Mouse (Mus musculus): ENCODE measurements around the gene Fam217b.

Fam217b gene

DNA sequence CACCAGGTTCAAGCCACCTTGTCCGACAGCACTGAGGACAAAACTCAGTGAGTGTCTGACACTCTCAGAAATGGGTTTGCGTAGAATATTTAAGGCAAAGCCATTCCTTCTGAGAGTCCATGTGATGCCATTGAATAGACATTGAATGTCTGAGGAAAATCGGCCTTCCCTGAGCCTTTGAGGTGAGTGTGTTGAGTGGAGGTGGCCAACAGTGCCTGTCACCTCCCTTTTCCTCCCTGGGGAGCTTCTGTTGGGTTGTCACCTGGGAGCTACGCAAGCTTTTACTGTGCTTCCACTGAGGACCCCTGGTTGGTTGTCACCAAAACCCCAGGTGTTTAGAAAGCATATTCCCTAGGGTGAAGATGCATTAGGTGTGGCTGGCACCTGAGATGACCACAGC is 14.4 kb downstream of the Fam217b start:
- CTCF ChIA-PET = no interaction called here
- POLR2A ChIA-PET = no interaction called here

DNA sequence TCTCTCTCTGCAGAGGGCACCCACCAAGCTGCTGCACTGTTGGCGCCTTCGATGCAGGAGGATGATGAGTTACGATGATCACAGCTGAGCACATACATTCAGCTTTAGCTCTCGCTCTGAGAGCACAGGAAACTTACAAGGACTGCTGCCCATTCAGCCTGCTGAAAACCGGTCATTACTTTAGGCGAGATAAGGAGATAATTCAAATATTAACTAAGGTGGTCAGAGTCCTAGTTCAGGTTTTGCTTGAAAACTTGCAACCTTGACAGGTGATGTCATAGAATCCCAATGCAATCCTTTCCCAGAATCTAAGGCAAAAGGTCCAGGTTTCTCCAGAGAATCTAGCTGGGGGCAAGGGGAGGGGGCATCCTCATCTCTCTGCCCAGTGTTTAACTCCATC is 15.1 kb downstream of the Fam217b start:
- ChIA-PET CTCF (no interaction called here), POLR2A (no interaction called here)

DNA sequence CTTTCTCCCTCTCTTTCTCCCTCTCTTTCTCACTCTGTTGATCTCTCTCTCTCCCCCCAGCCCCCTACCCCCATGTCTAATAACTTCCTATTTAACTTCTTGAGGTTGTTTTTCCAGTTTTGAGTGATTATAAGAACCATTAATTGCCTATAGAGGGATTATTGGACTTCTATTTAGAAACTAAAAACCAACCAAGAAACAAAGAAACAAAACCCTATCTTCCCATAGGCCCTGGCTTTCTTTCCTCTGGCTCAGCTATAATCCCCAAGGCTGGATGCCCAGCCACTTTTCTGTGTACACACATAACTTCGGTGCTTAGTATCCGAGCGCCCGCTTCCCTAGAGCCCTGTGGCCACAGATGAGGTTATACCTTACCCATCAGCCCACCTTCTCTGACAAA is 15.9 kb downstream of the Fam217b start, which contains the start of gene Cdh26:
Gene Cdh26 (plus strand): TSS at position 301 of the 400 bp plus-strand sequence.
- POLR2A ChIA-PET = no interaction called here
- CTCF ChIA-PET = no interaction called here

- POLR2A ChIA-PET = no interaction called here
- CTCF ChIA-PET = no interaction called here
Measured at GRCm38 (mm10) chr2:178433495-178433894, 19.2 kb downstream of the Fam217b start.

- CTCF ChIA-PET = no interaction called here
- POLR2A ChIA-PET = no interaction called here
Measured at GRCm38 (mm10) chr2:178433903-178434302, 19.6 kb downstream of the Fam217b start.

- CTCF ChIA-PET = no interaction called here
- POLR2A ChIA-PET = interaction anchor here in 1 of 4 experiments (0.9 to 1.6 kb wide), 2 partner anchors 12 to 14 kb away, joined by 3 read pairs; no protein-coding TSS in a partner anchor
Measured at GRCm38 (mm10) chr2:178437311-178437710, 23.0 kb downstream of the Fam217b start.

DNA sequence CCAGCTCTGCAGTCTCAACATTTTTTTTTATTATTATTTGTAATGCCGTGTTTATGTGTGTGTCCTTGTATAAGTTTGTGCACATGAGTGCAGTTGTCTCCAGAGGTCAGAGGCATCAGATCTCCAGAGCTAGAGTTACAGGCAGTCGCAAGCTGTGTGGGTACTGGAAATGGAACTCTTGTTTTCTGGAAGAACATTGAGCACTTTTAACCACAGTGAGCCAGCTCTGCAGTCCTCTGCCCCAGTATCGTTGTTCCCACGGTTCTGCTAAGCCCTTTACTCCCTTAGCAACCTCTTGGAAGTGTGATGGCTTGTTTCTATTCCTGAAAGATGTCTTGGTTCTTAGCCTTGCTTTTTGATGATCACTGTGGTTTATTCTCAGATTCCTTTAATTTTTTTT is 35.1 kb downstream of the Fam217b start:
- ChIA-PET POLR2A (interaction anchor here in 2 of 4 experiments (0.6 to 1.2 kb wide), 2 partner anchors 12 to 1808 kb away, joined by 3 to 5 read pairs; no protein-coding TSS in a partner anchor), CTCF (no interaction called here)

DNA sequence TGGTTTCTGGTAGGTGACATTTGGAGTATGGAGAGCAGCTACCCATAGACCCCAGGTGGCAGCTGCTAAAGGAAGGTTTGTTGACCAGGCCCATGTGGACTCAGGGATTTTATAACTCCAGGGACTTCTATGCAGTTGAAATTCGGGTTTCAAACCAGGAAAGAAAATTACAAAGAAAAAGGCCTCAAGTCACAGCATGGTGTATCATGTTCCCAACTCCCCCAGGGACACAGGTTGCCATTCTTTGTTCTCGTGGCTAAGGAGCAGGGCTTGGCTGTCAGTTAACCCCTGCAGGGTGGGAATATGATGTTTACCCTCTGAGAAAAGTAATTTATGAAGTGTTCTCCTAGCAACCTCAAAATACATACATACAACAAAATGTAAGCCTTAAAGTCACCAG is 35.9 kb downstream of the Fam217b start:
- ChIA-PET POLR2A (interaction anchor here in 1 of 4 experiments (1.5 kb wide), 1 partner anchor 13 kb away, joined by 3 read pairs; no protein-coding TSS in a partner anchor), CTCF (no interaction called here)

GRCm38 (mm10) chr2:178450961-178451360 is 36.6 kb downstream of the Fam217b start:
- ChIA-PET POLR2A (interaction anchor here in 1 of 4 experiments (1.5 kb wide), 1 partner anchor 13 kb away, joined by 3 read pairs; no protein-coding TSS in a partner anchor), CTCF (no interaction called here)

DNA sequence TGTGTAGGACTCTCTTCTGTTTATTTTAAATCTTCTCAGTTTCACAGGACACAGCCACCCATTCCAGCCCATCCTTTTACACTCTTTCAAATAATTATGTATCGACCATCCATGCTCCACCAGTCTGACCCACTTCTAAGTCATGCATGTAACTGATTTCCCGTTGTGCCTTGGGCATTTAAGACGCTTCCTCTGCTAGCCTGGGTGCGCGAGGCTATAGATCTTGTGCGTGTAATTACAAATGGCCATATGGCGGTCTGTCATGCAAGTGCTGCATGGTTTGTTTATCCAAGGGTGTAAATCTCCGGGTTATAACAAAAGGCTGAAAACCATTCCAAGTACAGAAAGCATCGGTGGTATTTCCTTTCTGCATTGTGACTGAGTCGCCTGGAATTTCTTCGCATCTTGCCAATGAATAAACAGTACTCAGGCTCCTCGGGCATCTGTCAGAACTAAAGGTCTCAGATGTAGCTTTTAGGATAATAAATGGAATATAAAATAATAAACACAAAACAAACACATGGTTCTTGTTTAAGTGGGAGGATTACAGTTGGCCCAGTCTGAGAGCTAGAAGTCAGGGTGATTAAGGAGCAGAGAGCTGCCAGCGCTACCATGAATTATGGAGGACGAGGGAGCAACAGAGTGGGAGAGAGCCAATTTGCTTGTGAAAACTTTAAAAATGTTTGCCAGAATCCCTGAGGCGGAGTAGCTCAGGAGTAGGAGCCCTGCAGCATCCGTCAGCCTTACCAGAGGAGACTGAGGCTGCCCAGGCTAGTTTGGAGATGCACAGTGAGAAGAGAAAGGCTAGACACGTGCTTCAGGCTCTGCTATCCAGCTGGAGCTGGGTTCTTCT is 40.6 kb downstream of the Fam217b start:
- POLR2A ChIA-PET = no interaction called here
- CTCF ChIA-PET = no interaction called here

DNA sequence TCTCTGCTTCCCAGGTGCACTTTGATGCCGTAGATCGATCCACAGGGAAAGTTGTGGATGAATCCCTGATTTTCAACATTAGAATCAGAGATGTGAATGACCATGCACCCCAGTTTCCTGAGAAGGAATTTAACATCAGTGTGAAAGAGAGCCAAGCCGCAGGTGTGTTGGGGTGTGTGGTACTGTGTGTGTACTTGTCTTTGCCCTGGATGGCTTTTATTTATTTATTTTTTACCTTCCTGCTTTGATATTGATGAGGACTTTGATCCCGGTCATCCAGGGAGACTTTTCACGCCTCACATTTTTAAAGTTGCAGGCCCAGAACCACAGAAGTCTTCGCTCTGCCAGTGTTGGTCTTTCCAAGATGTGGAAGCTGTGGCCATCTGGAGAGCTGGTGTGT is 43.1 kb downstream of the Fam217b start:
- ChIA-PET CTCF (interaction anchor here in 1 of 4 experiments (0.6 kb wide), 1 partner anchor 353 kb away, joined by 6 read pairs; no protein-coding TSS in a partner anchor), POLR2A (no interaction called here)

DNA sequence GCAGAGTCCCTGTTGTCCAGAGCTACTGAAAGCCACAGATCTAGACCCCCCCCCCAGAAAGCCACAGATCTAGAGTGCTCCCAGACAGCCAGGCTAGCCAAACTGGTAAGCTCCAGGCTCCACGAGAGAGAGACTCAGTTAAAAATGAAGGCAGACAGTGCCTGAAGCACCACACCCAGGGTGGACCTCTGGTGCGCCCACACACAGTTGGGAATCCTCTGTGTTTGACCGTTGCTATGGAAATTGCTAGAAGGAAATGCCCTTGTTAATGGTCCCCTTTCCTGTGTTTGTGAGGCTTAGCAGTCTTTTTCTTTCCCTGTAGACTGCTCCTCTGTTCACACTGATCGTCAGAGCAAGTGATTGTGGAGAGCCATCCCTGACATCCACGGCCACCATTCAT is 46.0 kb downstream of the Fam217b start:
- ChIA-PET CTCF (interaction anchor here in 2 of 4 experiments (0.6 to 0.8 kb wide), 2 partner anchors 19 to 1199 kb away, joined by 3 to 4 read pairs; no protein-coding TSS in a partner anchor), POLR2A (interaction anchor here in 1 of 4 experiments (0.6 kb wide), 1 partner anchor 130 kb away, joined by 4 read pairs; no protein-coding TSS in a partner anchor)

DNA sequence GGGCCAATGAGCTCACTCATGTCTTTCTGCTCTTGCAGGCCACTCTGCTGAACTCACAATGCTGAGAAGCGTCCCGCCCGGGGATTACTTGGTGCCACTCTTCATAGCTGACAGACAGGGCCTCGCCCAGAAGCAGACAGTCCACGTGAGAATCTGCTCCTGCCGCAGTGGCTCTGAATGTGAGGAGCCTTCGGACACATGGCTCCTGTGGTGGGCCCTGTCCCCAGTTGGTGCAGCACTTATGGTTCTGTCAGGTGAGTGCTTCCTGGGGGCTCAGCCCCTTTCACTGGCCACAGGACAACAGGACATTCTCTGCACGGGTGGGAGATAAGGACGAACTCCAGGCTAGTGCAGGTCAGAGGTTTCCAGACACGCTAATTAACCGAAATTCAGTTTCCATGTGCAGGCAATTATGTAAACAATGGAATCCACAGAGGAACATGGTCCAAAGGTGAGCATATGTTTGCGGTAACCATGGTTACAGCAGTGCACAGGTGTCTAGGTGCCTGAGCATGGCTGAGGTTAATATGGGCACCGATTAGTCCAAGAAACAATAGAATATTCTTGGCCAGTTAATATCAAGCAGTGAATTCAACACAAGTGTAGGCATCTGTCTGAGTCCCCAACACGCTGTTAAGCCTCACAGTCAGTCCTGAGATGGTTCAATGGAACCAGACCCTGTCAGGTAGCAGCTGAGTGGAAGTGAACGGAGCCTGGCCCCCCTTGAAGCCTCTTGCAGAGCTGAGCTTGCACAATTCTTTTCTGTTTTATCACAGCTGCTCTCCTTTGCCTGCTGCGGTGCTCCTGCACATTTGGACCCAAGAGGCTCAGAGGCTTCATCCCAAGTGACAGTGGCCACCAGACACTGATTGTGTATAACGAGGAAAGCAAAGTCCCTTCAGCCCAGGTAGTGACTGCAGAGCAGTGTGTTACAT is 57.5 kb downstream of the Fam217b start:
- POLR2A ChIA-PET = no interaction called here
- CTCF ChIA-PET = no interaction called here

- ChIA-PET POLR2A (interaction anchor here in 1 of 4 experiments (0.5 kb wide), 1 partner anchor 89 kb away, joined by 3 read pairs; no protein-coding TSS in a partner anchor), CTCF (no interaction called here)
Measured at GRCm38 (mm10) chr2:178473916-178474315, 59.6 kb downstream of the Fam217b start.

Data from embryonic stem cell, embryonic (primary cell).